Mouse (Mus musculus) kidney, adult 2 months (tissue): ENCODE measurements around the gene 1110008P14Rik.

ENCODE experiments used
- CTCF ChIP-seq: fragments of 200-500 bp; conservative IDR thresholded peaks from 2 replicates; pipeline ENCODE4 v1.5.1; 2011; ENCODE audit warnings: low read depth, mild to moderate bottlenecking, control low read depth, low read length, moderate library complexity, mixed read lengths; ENCODE audit not compliant: insufficient read depth, insufficient read length
- POLR2A ChIP-seq: fragments of 200-500 bp; IDR thresholded peaks from one replicate; pipeline ENCODE4 v1.6.1; 2011; ENCODE audit warnings: low read depth, low read length, control low read depth

DNA sequence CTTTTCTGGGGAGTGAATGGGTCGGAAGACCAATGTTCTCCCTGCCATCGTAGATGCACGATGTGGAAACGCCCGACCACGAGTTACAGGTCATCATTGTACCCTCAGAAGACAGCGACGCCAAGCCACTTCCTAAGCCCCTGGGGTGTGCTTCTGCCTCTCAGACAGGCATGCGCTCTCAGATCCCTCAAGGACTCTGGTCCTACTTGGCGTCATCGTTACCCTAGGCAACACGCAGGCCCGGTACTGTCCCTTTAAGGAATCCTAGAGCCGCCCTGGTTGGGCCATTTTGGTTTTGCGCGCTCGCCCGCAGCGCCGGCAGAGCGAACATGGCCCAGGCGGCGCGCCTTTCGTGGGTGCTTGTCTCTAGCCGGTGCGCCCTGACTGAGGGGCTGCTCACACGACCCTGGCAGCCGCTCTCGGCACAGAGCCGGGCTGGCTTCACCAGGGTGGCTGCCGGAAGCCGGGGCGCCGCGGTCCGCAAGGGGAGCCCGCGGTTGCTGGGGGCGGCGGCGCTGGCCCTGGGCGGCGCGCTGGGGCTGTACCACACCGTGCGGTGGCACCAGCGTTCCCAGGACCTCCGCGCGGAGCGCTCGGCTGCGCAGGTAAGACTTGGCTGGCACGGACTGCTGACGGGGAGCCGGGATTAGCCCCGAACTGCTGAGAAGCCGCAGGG, 14.3 kb upstream of the 1110008P14Rik start:
- TF ChIP-seq POLR2A, result no peak
- TF ChIP-seq CTCF, result no peak
